ENCODE assay signal across 31 mouse cellular contexts in the genomic region with DNA sequence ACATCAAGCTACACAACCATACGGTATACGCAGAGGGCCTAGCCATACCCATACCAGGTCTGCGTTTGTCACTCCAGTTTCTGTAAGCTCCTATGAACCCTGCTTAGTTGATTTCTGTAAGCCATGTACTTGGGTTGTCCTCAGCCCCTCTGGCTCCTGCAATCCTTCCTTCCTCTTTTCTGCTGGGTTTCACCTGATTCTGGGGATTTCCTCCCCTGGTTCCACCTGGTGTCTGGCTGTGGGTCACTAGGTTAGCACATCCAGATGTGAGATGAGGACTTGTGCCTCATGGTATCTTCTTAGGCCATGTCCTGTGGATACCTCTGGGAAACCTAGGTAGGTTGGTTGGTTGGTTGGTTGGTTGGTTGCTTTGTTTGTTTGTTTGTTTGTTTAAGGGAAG.
"Had no signal": no experiment of that assay in that cellular context is flagged by ENCODE, and none has a peak within 500 bp of the region (broad histone marks: within the 10 kb centered on the region; RNA-seq: fewer than 3 reads in every experiment).

No protein-coding gene starts in this region.

- DNase-seq: heart, postnatal 10 days; heart, postnatal 14 days; heart, postnatal 36 days; heart, postnatal 4 days; kidney, adult 11 months; kidney, adult 18-20 months; kidney, adult 2 months; kidney, adult 8-10 months; kidney, adult 9 months; kidney, postnatal 10 days; kidney, postnatal 14 days; kidney, postnatal 25 days; kidney, postnatal 36 days; kidney, postnatal 4 days; layer of hippocampus, adult 9-11 months; layer of hippocampus, postnatal 36 days had no signal

- H3K9me3 ChIP-seq: heart, embryonic 12.5 days; heart, embryonic 13.5 days; heart, embryonic 15.5 days; hindbrain, embryonic 10.5 days; hindbrain, embryonic 12.5 days; hindbrain, embryonic 13.5 days; hindbrain, embryonic 15.5 days; intestine, embryonic 15.5 days; kidney, embryonic 15.5 days had no signal

- H3K27me3 ChIP-seq: heart, embryonic 12.5 days; heart, embryonic 13.5 days; heart, embryonic 15.5 days; hindbrain, embryonic 12.5 days; hindbrain, embryonic 13.5 days; hindbrain, embryonic 15.5 days; intestine, embryonic 15.5 days; kidney, embryonic 15.5 days had no signal

- H3K36me3 ChIP-seq: heart, embryonic 12.5 days; heart, embryonic 13.5 days; heart, embryonic 15.5 days; hindbrain, embryonic 10.5 days; hindbrain, embryonic 12.5 days; hindbrain, embryonic 13.5 days; hindbrain, embryonic 15.5 days; intestine, embryonic 15.5 days; kidney, embryonic 15.5 days had no signal

- H3K9ac ChIP-seq: heart, embryonic 12.5 days; heart, embryonic 13.5 days; heart, embryonic 15.5 days; hindbrain, embryonic 12.5 days; hindbrain, embryonic 13.5 days; hindbrain, embryonic 14.5 days; hindbrain, embryonic 15.5 days; intestine, embryonic 15.5 days; kidney, embryonic 15.5 days had no signal

- H3K4me3 ChIP-seq: heart, embryonic 12.5 days; heart, embryonic 13.5 days; heart, embryonic 15.5 days; hindbrain, embryonic 10.5 days; hindbrain, embryonic 12.5 days; hindbrain, embryonic 13.5 days; hindbrain, embryonic 15.5 days; intestine, embryonic 15.5 days; kidney, embryonic 15.5 days; layer of hippocampus, adult 2 months; left cerebral cortex, adult 2 months had no signal

- H3K4me1 ChIP-seq: heart, embryonic 12.5 days; heart, embryonic 13.5 days; heart, embryonic 15.5 days; hindbrain, embryonic 10.5 days; hindbrain, embryonic 12.5 days; hindbrain, embryonic 13.5 days; hindbrain, embryonic 15.5 days; intestine, embryonic 15.5 days; kidney, embryonic 15.5 days had no signal

- H3K4me2 ChIP-seq: heart, embryonic 11.5 days; heart, embryonic 12.5 days; heart, embryonic 13.5 days; heart, embryonic 15.5 days; hindbrain, embryonic 12.5 days; hindbrain, embryonic 13.5 days; hindbrain, embryonic 14.5 days; hindbrain, embryonic 15.5 days; intestine, embryonic 15.5 days; kidney, embryonic 15.5 days had no signal

- H3K27ac ChIP-seq: heart, embryonic 13.5 days; heart, embryonic 15.5 days; hindbrain, embryonic 10.5 days; hindbrain, embryonic 12.5 days; hindbrain, embryonic 13.5 days; hindbrain, embryonic 14.5 days; hindbrain, embryonic 15.5 days; hindbrain, postnatal 0 days; intestine, embryonic 15.5 days; kidney, embryonic 15.5 days; kidney, postnatal 0 days; layer of hippocampus, adult 2 months; left cerebral cortex, adult 2 months had no signal
